Mouse (Mus musculus) 3T3-L1 (cell line): ENCODE measurements at regions not wholly inside any gene's neighbourhood (a gene's known extent, or its start where the extent isn't known, plus 50 kb on each side); places are given as distances from the start of the nearest gene placed in this dataset.
A peak's percentile ranks its signal among the peaks of the same experiment; 100 is the strongest.

Experiments
- DNase-seq: peaks from one replicate; pipeline ENCODE4 v3.0.0-alpha.2; 2015; ENCODE audit warnings: low read depth, low spot score

DNA sequence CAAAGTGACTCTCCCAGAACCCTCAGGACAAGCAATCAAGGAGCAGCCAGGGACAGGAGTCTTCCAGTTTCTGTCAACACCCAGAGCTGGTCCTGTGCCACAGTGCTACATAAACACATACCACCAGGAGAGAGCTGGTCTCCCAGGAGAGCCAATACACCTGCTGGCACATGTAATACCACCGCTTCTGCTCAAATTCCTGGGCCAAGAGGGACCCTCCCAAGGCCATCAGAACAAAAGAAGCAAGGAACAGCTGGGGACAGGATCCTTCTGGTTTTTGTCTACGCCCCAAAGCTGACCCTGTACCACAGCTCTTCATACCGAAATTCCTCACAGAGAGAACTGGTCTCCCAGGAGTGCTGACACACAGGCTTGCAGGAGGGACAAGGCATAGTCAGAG lies 695.4 kb upstream of the Tbl1xr1 start:
- no peak for DNase-seq

DNA sequence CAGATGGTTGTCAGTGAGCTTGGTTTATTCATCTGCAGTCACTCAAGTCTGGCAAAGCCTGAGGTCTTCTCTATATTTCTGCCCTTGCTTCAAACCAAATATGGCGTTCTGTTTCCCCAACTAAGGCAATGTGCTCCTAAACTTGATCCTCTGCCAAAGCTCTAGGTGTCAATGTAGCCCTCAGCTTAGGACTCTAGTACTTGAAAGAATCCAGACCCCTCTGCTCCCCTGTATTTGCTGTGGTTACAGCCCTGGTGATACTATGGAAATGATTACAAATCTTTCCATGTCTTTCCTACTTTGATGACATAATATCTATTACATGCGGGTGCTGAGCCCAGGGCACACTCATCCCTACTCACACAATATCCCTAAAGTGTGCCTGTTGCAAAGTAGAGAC lies 672.9 kb upstream of the Tbl1xr1 start:
- DNase-seq = no peak

DNA sequence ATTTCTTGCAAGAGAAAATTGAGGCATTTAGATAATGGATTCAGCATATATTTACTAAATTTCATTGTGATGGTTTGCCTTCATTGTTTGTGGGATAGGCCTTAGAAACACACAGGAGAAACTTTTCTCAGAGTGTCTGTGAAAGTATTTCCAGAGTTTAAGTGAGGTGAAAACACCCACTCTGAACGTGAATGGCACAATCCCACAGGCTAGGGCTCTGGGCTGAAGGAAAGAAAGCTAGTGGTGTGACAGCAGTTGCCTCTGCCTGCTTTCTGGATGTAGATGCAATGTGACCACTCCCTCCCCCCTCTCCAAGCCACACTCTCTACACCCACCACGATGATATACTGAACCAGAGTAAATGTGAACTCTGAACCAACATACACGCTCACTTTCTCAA lies 672.4 kb upstream of the Tbl1xr1 start:
- DNase-seq = no peak

DNA sequence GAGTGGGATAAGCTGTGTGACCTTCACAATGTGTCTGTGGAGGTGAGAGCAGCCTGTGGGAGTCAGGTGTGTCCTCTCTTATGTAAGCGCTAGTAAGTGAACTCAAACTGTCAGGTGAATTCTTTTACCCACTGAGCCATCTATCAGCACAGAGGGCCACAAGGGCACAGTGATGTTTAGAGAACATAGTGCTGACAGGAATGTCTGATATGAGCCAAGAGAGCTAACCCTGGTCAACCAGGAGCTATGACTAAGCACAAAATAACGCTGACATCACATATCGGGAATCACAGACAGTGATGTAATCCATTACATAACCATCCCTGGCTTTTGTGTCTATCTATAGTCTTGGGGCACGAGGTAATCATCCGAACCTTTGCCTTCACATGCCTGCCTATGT lies 669.4 kb upstream of the Tbl1xr1 start:
- DNase-seq = peak; percentile 46

DNA sequence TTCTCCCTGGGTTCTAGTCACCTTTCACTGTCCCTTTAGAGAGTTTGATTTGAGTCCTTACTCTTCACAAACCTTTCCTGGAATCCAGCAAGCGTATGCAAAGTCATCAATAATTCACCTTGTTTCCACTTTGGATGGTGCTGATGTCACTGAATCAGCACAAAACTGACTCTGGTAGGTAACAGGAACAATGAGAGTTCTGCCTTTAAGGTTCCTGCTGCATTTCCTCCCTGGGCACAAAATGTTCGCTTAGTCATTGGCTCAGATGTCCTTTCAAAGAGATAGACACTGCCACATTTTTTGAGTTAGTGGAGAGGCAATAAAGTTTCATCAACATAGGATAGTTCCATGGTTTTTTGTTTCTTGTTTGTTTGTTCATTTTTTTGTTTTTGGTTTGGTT lies 664.4 kb upstream of the Tbl1xr1 start:
- no peak for DNase-seq

DNA sequence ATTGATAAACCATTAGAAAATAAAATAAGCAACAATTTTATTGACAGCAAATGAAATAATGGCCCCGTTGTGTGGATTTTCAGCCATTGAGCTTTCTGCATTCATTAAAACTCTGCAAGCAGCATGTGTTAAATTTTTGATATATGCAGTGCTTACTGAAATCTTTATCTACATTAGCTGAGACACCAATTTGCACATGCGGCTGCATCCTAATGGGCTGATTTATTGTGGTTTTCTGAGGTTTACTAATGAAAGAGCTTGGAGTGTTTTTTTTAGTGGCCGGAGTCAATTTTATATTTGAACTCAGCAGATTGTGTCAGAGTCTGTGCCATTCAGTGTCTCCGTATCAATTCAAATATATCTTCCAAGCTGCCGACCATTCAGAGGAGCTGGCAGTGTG lies 653.3 kb upstream of the Tbl1xr1 start:
- DNase-seq = no peak

DNA sequence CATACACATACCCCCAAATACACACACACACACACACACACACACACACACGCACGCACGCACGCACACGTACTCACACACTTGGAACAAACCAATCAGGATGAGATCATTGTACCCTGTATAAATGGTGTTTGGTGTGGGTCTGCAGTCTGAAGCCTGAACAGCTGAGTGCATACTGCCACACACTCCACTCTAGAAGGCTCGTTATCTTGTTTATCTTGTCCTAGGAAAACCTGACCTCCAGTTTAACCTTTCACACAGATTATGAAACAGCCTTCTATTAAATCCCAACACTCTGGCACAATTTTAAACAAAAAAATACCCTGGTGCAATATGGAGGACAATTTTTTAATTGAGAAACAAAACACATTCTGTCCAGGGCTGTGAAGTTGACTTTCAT lies 649.9 kb upstream of the Tbl1xr1 start:
- DNase-seq = no peak

DNA sequence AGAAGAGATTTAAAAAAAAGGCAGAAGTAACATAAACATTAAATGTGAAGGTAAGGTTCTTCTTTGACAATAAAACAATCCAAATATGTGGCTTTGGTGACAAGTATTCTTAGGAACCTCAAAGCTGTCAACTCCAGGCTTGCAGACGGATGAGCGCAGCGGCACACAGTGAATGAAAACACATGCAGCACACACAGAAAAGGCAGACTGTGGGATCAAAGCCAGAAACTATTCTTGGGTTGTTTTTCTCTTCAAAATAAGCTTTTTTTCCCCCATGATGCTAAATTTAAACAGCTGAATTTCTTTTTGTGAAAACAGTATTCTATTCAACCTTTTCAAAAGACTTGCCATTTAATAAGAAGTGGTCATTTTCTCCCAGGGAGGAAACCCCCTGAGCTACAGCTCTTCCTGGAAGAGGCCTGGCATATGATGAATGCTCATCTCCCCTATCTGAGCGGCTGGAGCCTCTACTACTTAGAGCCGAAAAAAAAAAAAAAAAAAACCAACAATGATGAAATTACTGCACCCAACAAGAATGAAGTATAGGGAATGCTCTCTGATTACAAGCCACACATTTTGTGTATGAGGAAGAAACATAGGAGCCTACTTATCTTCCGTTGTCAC lies 648.9 kb upstream of the Tbl1xr1 start:
- peak; percentile 17 for DNase-seq

DNA sequence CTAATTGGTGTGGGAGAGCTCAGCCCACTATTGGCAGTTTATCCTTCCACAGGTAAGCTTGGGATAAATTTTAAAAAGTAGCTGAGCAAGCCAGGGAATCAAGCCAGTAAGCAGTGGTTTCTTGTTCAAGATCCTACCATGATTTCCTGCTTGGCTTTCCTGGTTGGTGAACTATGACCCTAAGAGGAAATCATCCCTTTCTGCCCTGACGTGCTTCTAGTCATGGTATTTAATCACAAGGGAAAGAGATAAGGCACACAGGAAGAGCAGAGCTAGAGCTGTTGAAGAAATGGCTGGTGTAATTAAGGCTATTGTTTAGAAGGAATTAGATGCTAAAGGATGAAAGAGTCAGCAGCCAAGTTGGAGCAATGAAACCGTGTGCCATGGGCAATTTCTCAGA lies 648.3 kb upstream of the Tbl1xr1 start:
- DNase-seq = no peak

DNA sequence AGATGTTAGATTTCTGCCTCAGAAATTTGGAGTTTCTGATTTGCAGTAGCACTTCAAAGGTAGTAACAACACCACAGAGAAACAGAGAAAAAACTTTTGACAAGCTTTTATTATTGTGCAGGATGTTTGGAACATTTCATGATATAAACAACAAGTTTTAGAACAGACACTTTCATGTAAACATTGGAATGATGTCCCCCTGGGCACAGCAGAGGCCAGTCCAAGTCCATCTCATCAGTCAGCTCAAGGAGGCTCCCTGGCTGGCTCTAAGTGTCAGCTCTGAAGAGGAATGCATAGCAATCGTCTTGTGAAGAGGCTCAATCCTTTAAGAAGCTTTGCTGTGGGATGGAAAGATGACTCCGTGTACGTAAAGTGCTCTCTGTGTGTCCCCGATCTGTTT lies 612.2 kb upstream of the Tbl1xr1 start:
- no peak for DNase-seq

DNA sequence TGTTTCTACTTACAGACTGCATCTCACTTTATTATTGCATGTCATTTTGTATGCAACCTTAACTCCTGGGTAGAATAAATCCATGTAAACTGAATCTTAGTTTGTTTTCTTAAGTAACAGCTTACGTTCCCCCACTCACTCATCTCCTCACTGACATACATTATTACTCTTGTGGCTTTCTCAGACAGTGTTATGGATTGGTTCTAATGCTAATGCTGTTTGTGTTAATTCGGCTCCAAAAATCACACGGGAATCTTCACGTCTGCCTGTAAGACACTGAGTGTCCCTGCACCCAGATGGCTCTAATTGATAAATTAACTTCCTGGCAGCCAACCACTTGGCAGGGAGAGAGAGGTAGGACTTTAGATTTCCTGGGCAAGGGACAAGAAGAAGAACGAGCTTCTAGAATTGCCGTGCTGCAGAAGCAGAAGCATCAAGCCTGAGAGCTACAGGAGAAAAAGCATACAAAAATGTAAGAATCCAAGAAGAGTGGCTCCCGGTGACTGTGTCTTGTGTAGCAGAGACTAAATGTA lies 610.3 kb upstream of the Tbl1xr1 start:
- no peak for DNase-seq

DNA sequence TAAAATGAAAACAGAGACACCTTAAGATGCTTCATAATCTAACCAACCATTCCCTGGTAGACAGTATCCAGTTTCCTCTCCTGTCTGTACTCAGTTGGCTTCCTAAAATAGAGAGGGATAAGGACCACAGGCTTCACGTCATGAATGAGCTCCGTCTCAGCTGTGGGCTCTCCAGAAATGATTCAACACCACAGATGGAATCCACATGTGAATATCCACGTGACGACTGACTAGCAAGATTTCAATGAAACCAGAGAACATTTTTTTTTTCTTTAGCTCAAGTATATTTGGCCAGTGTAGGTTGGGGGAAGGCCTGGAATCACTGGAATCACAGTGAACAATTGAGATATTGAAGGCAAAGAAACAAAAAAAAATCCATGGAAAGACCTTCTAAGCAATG lies 599.1 kb upstream of the Tbl1xr1 start:
- DNase-seq = peak; percentile 57

DNA sequence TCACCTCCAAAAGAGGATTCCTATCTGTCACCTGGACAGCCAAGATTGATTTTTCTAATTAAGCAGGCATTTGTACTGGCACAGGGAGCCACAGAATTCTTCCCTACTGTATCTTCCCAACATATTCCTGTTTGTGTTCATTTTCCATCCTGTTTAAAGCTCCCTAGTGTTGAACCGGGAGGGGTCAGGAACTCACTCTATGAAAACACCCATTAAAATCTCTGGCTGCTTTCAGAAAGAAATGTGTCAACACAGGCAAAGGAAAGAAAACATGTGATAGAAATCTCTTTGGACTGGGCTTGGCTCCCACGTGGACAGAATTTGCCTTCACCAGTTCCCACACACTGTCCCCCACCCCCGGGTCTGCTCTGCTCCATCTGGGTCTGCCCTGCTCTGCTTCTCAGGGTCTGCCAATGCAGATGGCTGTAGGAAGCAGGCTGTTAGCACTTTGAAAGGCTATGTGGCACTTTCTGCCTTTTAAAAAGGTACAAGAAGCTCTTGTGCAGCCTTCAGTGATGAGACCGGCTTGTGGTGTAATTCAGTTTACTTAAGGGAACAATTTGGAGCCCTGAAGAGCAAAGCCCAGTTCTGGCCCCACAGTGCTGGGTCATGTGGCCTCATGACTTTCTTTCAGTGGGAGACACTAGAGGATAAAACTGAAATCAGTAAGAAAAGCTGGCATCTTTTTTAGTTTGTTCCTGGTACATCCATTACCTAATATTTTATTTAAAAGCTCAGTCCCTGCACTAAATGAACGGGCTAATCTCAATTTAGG lies 597.2 kb upstream of the Tbl1xr1 start:
- DNase-seq = peak; percentile 16

DNA sequence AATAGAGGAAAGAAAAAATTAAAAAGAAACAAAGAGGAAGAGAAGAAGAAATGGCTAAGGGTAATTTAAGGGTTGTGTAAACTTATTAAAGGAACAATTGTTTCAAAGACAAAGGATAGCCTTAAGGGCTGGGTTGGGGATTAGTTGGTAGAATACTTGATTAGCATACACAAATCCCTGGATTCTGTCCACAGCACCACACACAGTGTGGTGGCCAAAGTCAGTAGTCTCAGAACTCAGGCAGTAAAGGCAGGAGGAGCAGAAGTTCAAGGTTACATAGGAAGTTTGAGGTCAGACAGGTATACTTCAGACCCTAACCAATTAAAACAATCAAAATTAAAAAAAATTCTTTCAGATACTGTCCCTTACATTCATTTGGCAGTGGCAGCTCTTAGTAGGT lies 596.6 kb upstream of the Tbl1xr1 start:
- no peak for DNase-seq

DNA sequence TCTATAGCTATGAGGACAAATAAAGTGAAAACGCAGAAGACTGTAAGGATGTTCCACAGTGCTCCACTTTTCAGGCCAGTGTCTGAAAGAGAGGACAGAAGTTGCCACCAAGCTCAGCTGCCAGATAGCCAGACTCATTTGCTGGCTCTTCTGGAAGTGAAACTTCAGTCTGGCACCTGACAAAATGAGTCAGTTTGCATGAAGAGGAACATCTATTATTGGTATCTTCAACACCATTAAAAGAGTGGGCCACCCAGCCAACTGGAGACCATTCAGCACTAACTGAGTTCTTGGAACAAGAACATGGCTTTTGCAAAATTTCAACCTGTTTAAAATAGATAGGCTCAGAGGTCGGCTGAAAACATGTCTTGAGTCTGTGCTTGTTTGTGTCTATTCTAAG lies 592.4 kb upstream of the Tbl1xr1 start:
- DNase-seq = no peak

DNA sequence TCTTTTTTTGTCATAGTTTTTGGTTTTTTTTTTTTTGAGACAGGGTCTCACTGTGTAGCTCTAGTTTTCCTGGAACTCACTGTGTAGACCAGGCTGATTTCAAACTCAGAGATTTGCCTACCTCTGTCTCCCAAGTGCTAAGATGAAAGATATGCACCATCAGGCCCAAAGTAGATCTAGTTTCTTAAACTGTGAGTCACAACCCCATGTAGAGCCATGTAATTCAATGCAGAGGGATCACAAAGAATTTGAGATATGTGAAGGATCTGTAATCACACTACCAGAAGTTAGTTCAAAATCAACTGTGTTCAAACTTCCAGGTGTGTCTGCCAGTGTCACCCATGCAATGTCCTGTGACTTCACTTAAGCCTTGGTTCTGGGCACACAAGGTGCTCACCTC lies 591.0 kb upstream of the Tbl1xr1 start:
- DNase-seq = no peak

DNA sequence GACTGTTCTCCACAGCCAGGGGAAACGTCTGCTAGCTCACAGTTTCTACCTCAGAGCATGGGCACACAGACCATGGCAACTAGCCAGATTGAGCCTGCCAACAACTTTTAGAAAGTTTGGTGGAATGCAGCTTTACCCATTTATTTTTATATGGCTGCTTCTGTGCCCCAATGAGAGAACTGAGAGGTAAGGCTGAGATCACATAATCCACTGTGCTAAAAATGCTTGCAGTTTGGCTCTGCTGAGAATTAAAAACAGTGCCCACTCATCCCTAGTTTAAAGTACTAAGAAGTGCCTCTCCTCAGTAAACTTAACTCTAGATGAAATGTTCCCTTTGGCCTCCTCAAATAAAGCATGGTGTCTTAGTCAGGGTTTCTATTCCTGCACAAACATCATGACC lies 586.9 kb upstream of the Tbl1xr1 start:
- DNase-seq = no peak

DNA sequence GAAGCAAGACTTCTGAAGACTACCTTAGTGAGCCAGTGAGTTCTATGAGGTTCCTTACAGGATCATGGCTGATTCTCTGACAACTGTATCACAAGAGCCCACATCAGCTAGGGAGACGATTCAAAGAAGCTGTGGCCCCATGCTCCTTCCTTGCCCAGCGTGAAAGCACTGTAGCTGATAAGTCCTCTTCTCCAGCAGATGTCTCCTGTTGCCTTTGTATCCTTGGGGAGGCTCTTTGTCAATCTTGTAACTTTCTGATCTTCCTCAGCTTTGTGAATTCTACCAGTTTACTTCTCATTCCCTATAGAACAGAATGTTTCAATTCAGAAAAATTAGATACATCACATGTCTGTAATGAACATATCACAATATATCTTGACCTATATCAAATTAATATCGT lies 584.0 kb upstream of the Tbl1xr1 start:
- no peak for DNase-seq

DNA sequence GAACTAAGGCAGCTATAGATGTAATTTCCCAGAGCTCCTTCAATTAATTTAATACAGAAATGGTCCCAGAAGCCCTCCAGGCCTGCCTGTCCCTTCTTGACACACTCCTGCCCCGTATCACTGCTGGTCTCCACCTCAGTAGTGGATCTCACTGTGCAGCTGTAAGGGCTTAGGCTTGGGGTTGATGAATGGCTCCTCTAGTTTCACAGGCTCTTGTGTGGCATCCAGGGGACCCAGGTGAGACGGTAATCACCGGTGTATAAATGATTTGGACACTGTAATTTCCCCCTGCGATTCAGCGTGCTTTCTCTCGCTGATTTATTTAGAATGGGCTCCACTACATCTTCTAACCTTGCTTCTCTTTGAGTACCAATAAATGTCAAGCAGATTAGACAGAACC lies 583.1 kb upstream of the Tbl1xr1 start:
- DNase-seq = no peak

DNA sequence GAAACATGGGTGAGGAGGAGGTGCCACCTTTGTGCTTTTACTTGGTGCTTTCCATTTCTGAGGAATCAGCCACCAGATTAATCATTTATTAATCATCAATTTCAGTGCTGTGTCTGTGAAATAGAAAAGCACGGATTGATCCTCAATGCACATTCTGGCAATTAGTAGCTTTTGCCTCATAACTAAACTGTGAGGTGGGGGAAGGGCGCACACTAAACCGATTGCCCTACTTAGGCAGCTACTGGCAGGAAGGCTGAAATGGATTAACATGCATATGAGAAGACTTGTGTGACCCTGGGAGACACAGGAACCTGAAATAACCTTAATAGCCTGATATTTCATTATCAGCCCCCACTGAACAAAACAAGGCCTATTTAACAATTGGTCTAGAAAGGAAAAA lies 581.5 kb upstream of the Tbl1xr1 start:
- DNase-seq = no peak

DNA sequence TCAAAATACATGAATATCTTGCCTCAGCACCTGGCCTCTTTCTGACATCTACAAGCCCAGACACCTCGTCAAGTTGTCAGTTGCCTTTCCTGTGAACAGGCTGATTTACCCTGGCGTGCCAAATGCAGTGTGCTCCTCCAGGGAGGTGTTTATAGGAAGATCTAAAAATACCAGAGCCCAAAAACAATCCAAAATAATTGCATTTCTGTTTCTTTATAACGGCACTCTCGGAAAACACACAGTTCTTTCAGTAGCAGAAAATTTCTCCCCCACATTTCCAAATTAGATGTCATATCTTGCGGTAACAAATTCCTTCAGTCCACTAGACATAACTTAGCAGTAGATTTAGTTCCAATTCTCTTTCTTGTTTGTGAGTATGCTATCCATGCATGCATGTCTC lies 580.8 kb upstream of the Tbl1xr1 start:
- no peak for DNase-seq

DNA sequence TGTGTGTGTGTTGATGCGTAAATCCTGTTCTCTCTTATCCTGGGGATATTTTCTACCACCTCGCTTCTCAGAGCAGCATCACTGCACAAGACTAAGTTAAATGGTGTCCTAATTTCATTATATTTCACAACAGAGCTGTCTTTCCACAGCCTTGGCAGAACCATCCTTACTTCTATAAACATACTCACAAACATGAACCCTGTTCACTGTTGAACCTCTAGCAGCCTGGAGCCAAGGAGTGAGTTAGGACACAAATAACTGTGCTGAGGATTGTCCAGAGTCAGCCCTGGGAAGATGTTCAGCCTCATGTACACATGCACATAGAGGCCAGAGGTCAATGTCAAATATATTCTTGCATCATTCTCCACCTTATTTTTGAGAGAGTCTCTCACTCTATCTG lies 580.3 kb upstream of the Tbl1xr1 start:
- DNase-seq = no peak

DNA sequence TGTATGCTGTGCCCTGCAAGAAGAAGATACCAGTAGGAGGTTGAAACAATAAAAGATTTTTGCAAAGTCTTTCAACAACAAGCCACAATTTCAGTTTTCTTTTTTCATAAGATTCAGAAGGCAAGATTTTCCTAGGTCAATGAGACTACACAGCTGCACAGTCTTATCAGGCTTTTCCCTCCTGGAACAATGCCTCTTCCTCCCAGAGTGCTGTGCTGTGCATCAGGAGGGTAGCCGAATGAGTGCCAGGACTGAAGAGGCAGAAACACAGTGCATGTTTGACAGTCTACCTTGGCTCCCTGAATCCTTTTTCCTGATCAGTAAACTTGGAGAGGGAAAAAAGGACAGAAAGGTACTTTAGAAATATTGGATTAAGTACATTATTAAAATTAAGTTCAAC lies 579.4 kb upstream of the Tbl1xr1 start:
- DNase-seq = no peak
